Mouse (Mus musculus) kidney, embryonic 16.5 days (tissue): ENCODE data around the gene Creb3. TPM values are rescaled to one million over a fixed set of nuclear protein-coding genes. Genes with fewer than 3 reads are reported as not detected.
"Not testable (repeated sequence)": the region's sequence is repeated elsewhere in the genome, so short reads cannot be mapped to it uniquely, and the experiment has no call there.

ENCODE experiments used
- ATAC-seq: fragments of 200-750 bp; cut with Nextera tagmentation; 2 replicates; pipeline ENCODE4 v1.8.0; 2017; ENCODE audit warnings: moderate TSS enrichment; ENCODE audit not compliant: low FRiP score, low TSS enrichment
- H3K27ac ChIP-seq: fragments of 300-500 bp; sonication (generic); 2 replicates; pipeline ENCODE4 v1.5.1; 2014; ENCODE audit warnings: low read length
- H3K27me3 ChIP-seq: fragments of 300-500 bp; sonication (generic); 2 replicates; pipeline ENCODE4 v1.6.1; 2014; ENCODE audit warnings: low read length, control low read depth, mixed read lengths; ENCODE audit not compliant: insufficient read depth
- H3K36me3 ChIP-seq: fragments of 300-500 bp; sonication (generic); 2 replicates; pipeline ENCODE4 v1.6.1; 2014; ENCODE audit warnings: low read length, control low read depth, mixed read lengths; ENCODE audit not compliant: insufficient read depth
- H3K4me1 ChIP-seq: fragments of 300-500 bp; sonication (generic); 2 replicates; pipeline ENCODE4 v1.6.1; 2014; ENCODE audit warnings: low read length, control low read depth, mixed read lengths; ENCODE audit not compliant: insufficient read depth
- H3K4me2 ChIP-seq: fragments of 300-500 bp; sonication (generic); replicated peaks from 2 replicates; pipeline ENCODE4 v1.6.1; 2014; ENCODE audit warnings: low read depth, low read length
- H3K4me3 ChIP-seq: fragments of 300-500 bp; sonication (generic); 2 replicates; pipeline ENCODE4 v1.5.1; 2014; ENCODE audit warnings: mild to moderate bottlenecking, low read length
- H3K9ac ChIP-seq: fragments of 300-500 bp; sonication (generic); replicated peaks from 2 replicates; pipeline ENCODE4 v1.6.1; 2014; ENCODE audit warnings: low read length
- H3K9me3 ChIP-seq: fragments of 300-500 bp; sonication (generic); 2 replicates; pipeline ENCODE4 v1.6.1; 2016; ENCODE audit warnings: low read length, control low read depth
- WGBS: fragments of 180-500 bp; shearing (Covaris S2); extraction: QIAGEN DNeasy Blood & Tissue Kit; methylation state at CpG from one replicate; pipeline ENCODE4 v1.1.7; 2014; 5-methylcytosine and 5-hydroxymethylcytosine counted together
- polyA plus RNA-seq: library from polyadenylated mRNA; unstranded; fragments of >200 nt; fragmentation: Nextera tagmentation; extraction: Ambion mirVana; gene quantifications from 2 replicates; pipeline ENCODE4 v1.2.1, GENCODE M21; 2015

The Creb3 gene
- polyA plus RNA-seq, 1 experiment from 2014 or later: 83.0 TPM

- H3K4me1 ChIP-seq: 0 out of 2 replicates have a peak, but pooled peaks cover 7% of the 10 kb centered on the region
- no peak overlapping the region for H3K4me2 ChIP-seq
- 0 out of 2 replicates have a peak, but pooled peaks cover 3% of the 10 kb centered on the region for H3K27me3 ChIP-seq
- peaks cover 42% of the 10 kb centered on the region for H3K36me3 ChIP-seq
- H3K9ac ChIP-seq: no peak overlapping the region
- H3K27ac ChIP-seq: no peak overlapping the region
- 35% methylated on average over 8 of the region's 8 CpGs for WGBS
- no peak overlapping the region for H3K4me3 ChIP-seq
- ATAC-seq: no peak
- H3K9me3 ChIP-seq: no peaks in the 10 kb centered on the region
Observed at GRCm38 (mm10) chr4:43530081-43530501, 32.0 kb upstream of the Creb3 start.

DNA sequence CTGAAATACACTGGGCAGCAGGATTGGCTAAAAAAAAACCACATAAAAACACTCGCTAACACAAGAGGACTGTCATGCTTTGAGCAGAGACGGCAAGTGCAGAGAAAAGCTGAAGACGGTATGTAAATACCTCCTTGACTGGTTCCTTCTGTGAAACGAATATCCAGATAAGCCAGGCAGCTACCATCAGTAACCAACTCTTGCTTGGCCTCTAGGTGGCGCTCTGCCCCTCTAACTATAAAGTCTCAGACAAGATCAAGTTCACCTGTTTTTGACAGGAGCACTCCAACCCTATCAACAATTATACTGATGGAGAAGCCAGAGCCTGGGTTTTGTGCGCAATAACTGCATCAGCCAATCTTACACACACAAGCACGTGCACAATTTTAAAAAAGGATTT is 31.6 kb upstream of the Creb3 start:
- WGBS: 20% methylated on average over 7 of the region's 7 CpGs
- Histone ChIP-seq H3K36me3 (peaks cover 47% of the 10 kb centered on the region), H3K27ac (no peak overlapping the region)

DNA sequence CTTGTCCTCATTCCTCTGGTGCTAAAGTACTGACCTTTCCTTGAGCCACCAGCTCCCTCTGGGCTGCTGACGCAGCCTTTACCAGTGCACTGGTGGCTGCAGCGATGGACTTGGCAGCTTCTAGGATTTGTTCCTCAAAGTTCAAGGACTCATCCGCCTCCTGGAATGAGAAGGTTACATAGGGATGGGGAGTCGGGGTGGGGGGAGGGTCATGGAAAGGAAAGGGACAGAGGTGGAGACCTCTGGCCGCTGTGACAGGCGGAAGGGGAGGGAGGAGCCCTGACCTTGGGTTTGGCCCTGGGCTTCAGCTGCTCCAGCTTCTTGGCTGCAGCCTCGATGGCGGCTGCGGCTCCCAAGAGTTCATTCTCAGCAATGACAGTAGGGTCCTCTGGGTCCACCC is 28.9 kb upstream of the Creb3 start:
- ATAC-seq: no peak
- no peaks in the 10 kb centered on the region for H3K9me3 ChIP-seq
- no peaks in the 10 kb centered on the region for H3K27me3 ChIP-seq
- H3K4me2 ChIP-seq: no peak overlapping the region
- no peak overlapping the region for H3K4me3 ChIP-seq
- no peak overlapping the region for H3K9ac ChIP-seq
- H3K36me3 ChIP-seq: peaks cover 73% of the 10 kb centered on the region
- 0 out of 2 replicates have a peak, but pooled peaks cover 7% of the 10 kb centered on the region for H3K4me1 ChIP-seq
- 63% methylated on average over 9 of the region's 9 CpGs for WGBS
- H3K27ac ChIP-seq: no peak overlapping the region

More for the DNA sequence above, 31.6 kb upstream of the Creb3 start:
- H3K4me2 ChIP-seq: no peak overlapping the region
- no peak overlapping the region for H3K9ac ChIP-seq
- H3K27me3 ChIP-seq: no peaks in the 10 kb centered on the region
- no peak overlapping the region for H3K4me3 ChIP-seq
- no peak for ATAC-seq
- 0 out of 2 replicates have a peak, but pooled peaks cover 7% of the 10 kb centered on the region for H3K4me1 ChIP-seq
- no peaks in the 10 kb centered on the region for H3K9me3 ChIP-seq

DNA sequence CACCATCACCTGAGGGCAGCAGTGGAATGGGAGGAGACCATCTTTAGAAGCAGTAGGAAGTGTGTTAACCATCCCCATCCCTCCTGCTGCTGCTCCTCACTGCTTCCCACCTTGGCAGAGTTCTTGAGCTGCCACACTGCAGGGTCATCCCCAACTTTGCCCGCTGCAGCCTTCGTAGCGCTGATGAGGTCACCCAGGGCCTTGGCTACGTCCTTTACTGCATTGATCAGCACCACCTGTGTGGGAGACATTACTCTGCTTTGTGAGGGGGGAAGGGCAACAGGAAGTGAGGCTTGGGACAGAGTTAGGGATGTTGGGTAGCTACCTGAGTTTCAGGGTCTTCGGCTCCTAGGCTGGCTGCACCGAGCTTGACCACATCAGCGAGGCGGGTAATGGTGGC is 26.5 kb upstream of the Creb3 start:
- Histone ChIP-seq H3K4me1 (no peaks in the 10 kb centered on the region), H3K27ac (no peak overlapping the region), H3K9ac (no peak overlapping the region), H3K9me3 (no peaks in the 10 kb centered on the region), H3K4me3 (no peak overlapping the region), H3K27me3 (no peaks in the 10 kb centered on the region), H3K4me2 (no peak overlapping the region), H3K36me3 (peaks cover 97% of the 10 kb centered on the region)
- 90% methylated on average over 8 of the region's 8 CpGs for WGBS
- no peak for ATAC-seq

GRCm38 (mm10) chr4:43536031-43536430 is 26.1 kb upstream of the Creb3 start:
- Histone ChIP-seq H3K4me1 (no peaks in the 10 kb centered on the region), H3K4me3 (no peak overlapping the region), H3K27ac (no peak overlapping the region), H3K27me3 (no peaks in the 10 kb centered on the region), H3K9me3 (no peaks in the 10 kb centered on the region), H3K4me2 (no peak overlapping the region), H3K36me3 (peaks cover 95% of the 10 kb centered on the region), H3K9ac (no peak overlapping the region)
- no peak for ATAC-seq
- whole genome bisulfite sequencing: 94% methylated on average over 9 of the region's 9 CpGs

DNA sequence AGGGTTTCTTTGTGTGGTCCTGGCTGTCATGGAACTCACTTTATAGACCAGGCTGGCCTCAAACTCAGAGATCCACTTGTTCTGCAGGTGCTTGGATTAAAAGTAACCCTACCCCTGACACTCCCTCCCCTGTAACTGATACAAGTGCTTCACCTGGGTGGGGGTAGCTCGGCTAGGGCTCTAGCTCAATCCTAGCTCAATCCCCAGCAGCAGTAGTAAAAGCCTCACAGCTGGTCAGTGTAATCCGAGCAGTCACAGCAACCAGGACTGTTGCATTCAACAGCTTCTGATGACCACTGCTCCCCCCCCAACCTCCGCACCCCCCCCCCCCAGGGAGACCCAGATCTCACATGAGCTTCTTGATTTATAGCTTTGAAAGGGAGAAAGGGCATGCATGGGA is 20.1 kb upstream of the Creb3 start:
- Histone ChIP-seq H3K9me3 (no peaks in the 10 kb centered on the region), H3K4me2 (no peak overlapping the region), H3K36me3 (peaks cover 93% of the 10 kb centered on the region), H3K4me3 (no peak overlapping the region), H3K4me1 (no peaks in the 10 kb centered on the region), H3K27ac (peak overlapping the region; percentile 0; the same call in 1 of the 2 replicates), H3K27me3 (no peaks in the 10 kb centered on the region), H3K9ac (no peak overlapping the region)
- ATAC-seq: peak; percentile 49; the same call in 1 of the 2 replicates
- WGBS: 28% methylated on average over 3 of the region's 3 CpGs

- H3K27me3 ChIP-seq: no peaks in the 10 kb centered on the region
- H3K4me2 ChIP-seq: no peak overlapping the region
- ATAC-seq: no peak
- no peak overlapping the region for H3K27ac ChIP-seq
- H3K9ac ChIP-seq: no peak overlapping the region
- H3K4me1 ChIP-seq: no peaks in the 10 kb centered on the region
- peaks cover 99% of the 10 kb centered on the region for H3K36me3 ChIP-seq
- no peaks in the 10 kb centered on the region for H3K9me3 ChIP-seq
- H3K4me3 ChIP-seq: no peak overlapping the region
- WGBS: 92% methylated on average over 12 of the region's 12 CpGs
Observed at GRCm38 (mm10) chr4:43546375-43547047, 15.6 kb upstream of the Creb3 start.

DNA sequence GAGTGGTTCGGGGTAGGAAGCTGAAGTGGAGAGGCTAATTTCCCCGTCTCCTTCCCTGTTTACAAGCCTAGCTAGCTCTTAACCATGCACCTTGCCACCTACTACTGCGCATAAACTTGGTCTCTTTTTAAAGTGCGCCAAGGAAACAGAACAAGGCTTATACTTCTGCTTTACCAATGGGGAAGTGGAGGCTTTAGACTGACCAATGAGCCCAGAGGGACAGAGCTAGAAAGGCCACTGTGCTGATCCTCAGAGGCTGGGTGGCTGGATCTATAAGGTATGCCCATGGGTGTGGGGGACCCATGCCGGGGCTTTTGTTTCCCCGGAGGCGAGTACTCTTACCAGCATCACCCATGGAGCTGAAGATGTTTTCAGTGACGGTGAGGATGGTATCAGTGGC is 15.0 kb upstream of the Creb3 start:
- H3K27me3 ChIP-seq: no peaks in the 10 kb centered on the region
- H3K4me3 ChIP-seq: no peak overlapping the region
- 94% methylated on average over 8 of the region's 8 CpGs for WGBS
- H3K4me2 ChIP-seq: no peak overlapping the region
- ATAC-seq: no peak
- peaks cover 1% of the 10 kb centered on the region; the same call in 1 of the 2 replicates for H3K9me3 ChIP-seq
- no peaks in the 10 kb centered on the region for H3K4me1 ChIP-seq
- H3K27ac ChIP-seq: no peak overlapping the region
- no peak overlapping the region for H3K9ac ChIP-seq
- H3K36me3 ChIP-seq: peaks cover 98% of the 10 kb centered on the region

GRCm38 (mm10) chr4:43549055-43549454 is 13.1 kb upstream of the Creb3 start:
- no peak overlapping the region for H3K4me2 ChIP-seq
- no peaks in the 10 kb centered on the region for H3K4me1 ChIP-seq
- no peaks in the 10 kb centered on the region for H3K27me3 ChIP-seq
- no peak overlapping the region for H3K27ac ChIP-seq
- no peak for ATAC-seq
- H3K36me3 ChIP-seq: peaks cover 99% of the 10 kb centered on the region
- no peak overlapping the region for H3K4me3 ChIP-seq
- no peak overlapping the region for H3K9ac ChIP-seq
- peaks cover 6% of the 10 kb centered on the region; the same call in 1 of the 2 replicates for H3K9me3 ChIP-seq
- WGBS: 92% methylated on average over 12 of the region's 12 CpGs

DNA sequence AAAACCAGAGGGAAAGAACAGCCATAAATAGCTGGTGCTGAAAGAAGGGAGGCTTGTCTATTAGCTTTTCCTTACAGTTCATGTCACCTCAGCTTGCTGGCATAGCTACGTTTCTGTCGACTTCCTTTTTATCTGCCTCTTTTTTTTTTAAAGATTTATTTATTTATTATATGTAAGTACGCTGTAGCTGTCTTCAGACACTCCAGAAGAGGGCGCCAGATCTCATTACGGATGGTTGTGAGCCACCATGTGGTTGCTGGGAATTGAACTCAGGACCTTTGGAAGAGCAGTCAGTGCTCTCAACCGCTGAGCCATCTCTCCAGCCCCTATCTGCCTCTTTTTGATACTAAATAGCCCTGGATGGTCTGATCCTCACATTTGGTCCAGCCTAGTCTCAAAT is 10.3 kb upstream of the Creb3 start:
- H3K4me2 ChIP-seq, H3K27me3 ChIP-seq, H3K9ac ChIP-seq, H3K4me1 ChIP-seq, H3K9me3 ChIP-seq, H3K4me3 ChIP-seq, H3K27ac ChIP-seq, ATAC-seq: not testable (repeated sequence)
- WGBS: 90% methylated on average over 6 of the region's 6 CpGs
- peaks cover 98% of the 10 kb centered on the region for H3K36me3 ChIP-seq
